Mouse (Mus musculus): ENCODE results near the gene Ttn. TPM values are rescaled to one million over a fixed set of nuclear protein-coding genes. Genes with fewer than 3 reads are reported as not detected.

The Ttn gene
- total and polyA plus RNA-seq, 3 experiments: 0.22 TPM; not detected in 2

DNA sequence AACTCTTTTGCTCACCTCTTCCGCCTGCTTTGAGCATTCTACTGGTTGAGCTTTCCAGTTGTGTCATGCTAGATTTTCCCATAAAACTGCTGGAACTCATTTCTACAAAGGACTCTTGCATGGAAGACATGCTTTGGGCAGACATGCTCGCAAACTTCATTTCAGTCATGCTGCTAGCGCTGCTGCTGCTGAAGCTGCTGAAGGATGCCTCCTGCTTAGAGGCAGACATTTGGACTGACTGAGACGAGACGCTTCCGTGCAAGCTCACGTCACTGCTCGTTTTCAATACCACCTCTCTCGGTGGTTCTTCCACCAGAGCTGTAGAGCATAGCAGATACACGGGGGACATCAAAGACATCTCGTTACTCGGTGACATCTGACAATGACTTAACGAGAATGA lies 276.7 kb downstream of the Ttn start:
- Histone ChIP-seq H3K4me3 (ENCODE audit: low read depth, low read length) (no peak overlapping the region), H3K4me1 (ENCODE audit: insufficient read depth, low read depth, low read length) (no peaks in the 10 kb centered on the region), H3K36me3 (replicated peaks) (peaks cover 51% of the 10 kb centered on the region), H3K9me3 (replicated peaks) (peaks cover 19% of the 10 kb centered on the region), H3K27me3 (ENCODE audit: insufficient read depth, low read length) (no peaks in the 10 kb centered on the region)
- TF ChIP-seq CTCF (IDR thresholded peaks at IDR 0.05; ENCODE audit: low read depth, low read length) (no peak), GATA2 (IDR thresholded peaks at IDR 0.05; ENCODE audit: borderline replicate concordance, low read depth, low read length) (no peak), POLR2AphosphoS5 (IDR thresholded peaks at IDR 0.05; ENCODE audit: insufficient replicate concordance, low read depth, low read length) (no peak), TAL1 (conservative IDR thresholded peaks at IDR 0.05; ENCODE audit: low read depth, low read length) (no peak), GATA1 (IDR thresholded peaks at IDR 0.05; ENCODE audit: borderline replicate concordance, low read length) (no peak)
- DNase-seq (ENCODE audit: low spot score) (no peak), ATAC-seq (ENCODE audit: extremely low read depth, insufficient number of reproducible peaks, low FRiP score, poor library complexity, severe bottlenecking) (no peak)

GRCm38 (mm10) chr2:76702751-76703150 lies 279.6 kb downstream of the Ttn start:
- H3K4me1 ChIP-seq (ENCODE audit: insufficient read depth, low read depth, low read length): no peaks in the 10 kb centered on the region
- H3K36me3 ChIP-seq (replicated peaks): peaks cover 65% of the 10 kb centered on the region
- H3K9me3 ChIP-seq (replicated peaks): no peaks in the 10 kb centered on the region
- ATAC-seq (ENCODE audit: extremely low read depth, insufficient number of reproducible peaks, low FRiP score, poor library complexity, severe bottlenecking) (no peak), DNase-seq (ENCODE audit: low spot score) (no peak)
- H3K27me3 ChIP-seq (ENCODE audit: insufficient read depth, low read length): no peaks in the 10 kb centered on the region
- no peak overlapping the region for H3K4me3 ChIP-seq (ENCODE audit: low read depth, low read length)
- no peak for TF ChIP-seq GATA2 (IDR thresholded peaks at IDR 0.05; ENCODE audit: borderline replicate concordance, low read depth, low read length)
- no peak for TF ChIP-seq TAL1 (conservative IDR thresholded peaks at IDR 0.05; ENCODE audit: low read depth, low read length)
- TF ChIP-seq GATA1 (IDR thresholded peaks at IDR 0.05; ENCODE audit: borderline replicate concordance, low read length): no peak
- TF ChIP-seq POLR2AphosphoS5 (IDR thresholded peaks at IDR 0.05; ENCODE audit: insufficient replicate concordance, low read depth, low read length): no peak
- TF ChIP-seq CTCF (IDR thresholded peaks at IDR 0.05; ENCODE audit: low read depth, low read length): no peak

- no peaks in the 10 kb centered on the region for H3K9me3 ChIP-seq (replicated peaks)
- ATAC-seq (ENCODE audit: extremely low read depth, insufficient number of reproducible peaks, low FRiP score, poor library complexity, severe bottlenecking): no peak
- no peak overlapping the region for H3K4me3 ChIP-seq (ENCODE audit: low read depth, low read length)
- H3K27me3 ChIP-seq (ENCODE audit: insufficient read depth, low read length): no peaks in the 10 kb centered on the region
- peaks cover 70% of the 10 kb centered on the region for H3K36me3 ChIP-seq (replicated peaks)
- no peak for DNase-seq (ENCODE audit: low spot score)
- no peak for TF ChIP-seq TAL1 (conservative IDR thresholded peaks at IDR 0.05; ENCODE audit: low read depth, low read length)
- no peak for TF ChIP-seq GATA1 (IDR thresholded peaks at IDR 0.05; ENCODE audit: borderline replicate concordance, low read length)
- no peak; the same call in 1 of the 2 replicates for TF ChIP-seq POLR2AphosphoS5 (IDR thresholded peaks at IDR 0.05; ENCODE audit: insufficient replicate concordance, low read depth, low read length)
- TF ChIP-seq CTCF (IDR thresholded peaks at IDR 0.05; ENCODE audit: low read depth, low read length): no peak
- TF ChIP-seq GATA2 (IDR thresholded peaks at IDR 0.05; ENCODE audit: borderline replicate concordance, low read depth, low read length): no peak
- H3K4me1 ChIP-seq (ENCODE audit: insufficient read depth, low read depth, low read length): no peaks in the 10 kb centered on the region
Observed at GRCm38 (mm10) chr2:76702188-76702587, 280.2 kb downstream of the Ttn start.

GRCm38 (mm10) chr2:76695290-76695689 lies 287.1 kb downstream of the Ttn start:
- Histone ChIP-seq H3K9me3 (replicated peaks) (no peaks in the 10 kb centered on the region), H3K4me3 (ENCODE audit: low read depth, low read length) (no peak overlapping the region), H3K4me1 (ENCODE audit: insufficient read depth, low read depth, low read length) (no peaks in the 10 kb centered on the region), H3K27me3 (ENCODE audit: insufficient read depth, low read length) (no peaks in the 10 kb centered on the region), H3K36me3 (replicated peaks) (peaks cover 89% of the 10 kb centered on the region)
- ATAC-seq (ENCODE audit: extremely low read depth, insufficient number of reproducible peaks, low FRiP score, poor library complexity, severe bottlenecking) (no peak), DNase-seq (ENCODE audit: low spot score) (no peak)
- TF ChIP-seq POLR2AphosphoS5 (IDR thresholded peaks at IDR 0.05; ENCODE audit: insufficient replicate concordance, low read depth, low read length): no peak
- TF ChIP-seq GATA2 (IDR thresholded peaks at IDR 0.05; ENCODE audit: borderline replicate concordance, low read depth, low read length): no peak
- TF ChIP-seq GATA1 (IDR thresholded peaks at IDR 0.05; ENCODE audit: borderline replicate concordance, low read length): no peak
- no peak for TF ChIP-seq TAL1 (conservative IDR thresholded peaks at IDR 0.05; ENCODE audit: low read depth, low read length)
- TF ChIP-seq CTCF (IDR thresholded peaks at IDR 0.05; ENCODE audit: low read depth, low read length): no peak

- TF ChIP-seq CTCF (IDR thresholded peaks at IDR 0.05; ENCODE audit: low read depth, low read length) (no peak), POLR2AphosphoS5 (IDR thresholded peaks at IDR 0.05; ENCODE audit: insufficient replicate concordance, low read depth, low read length) (no peak), TAL1 (conservative IDR thresholded peaks at IDR 0.05; ENCODE audit: low read depth, low read length) (no peak), GATA2 (IDR thresholded peaks at IDR 0.05; ENCODE audit: borderline replicate concordance, low read depth, low read length) (no peak), GATA1 (IDR thresholded peaks at IDR 0.05; ENCODE audit: borderline replicate concordance, low read length) (no peak)
Observed at GRCm38 (mm10) chr2:76693765-76694164, 288.6 kb downstream of the Ttn start.

GRCm38 (mm10) chr2:76690436-76691204 lies 291.7 kb downstream of the Ttn start:
- Histone ChIP-seq H3K36me3 (replicated peaks) (peaks cover 96% of the 10 kb centered on the region), H3K9me3 (replicated peaks) (no peaks in the 10 kb centered on the region), H3K4me3 (ENCODE audit: low read depth, low read length) (no peak overlapping the region), H3K27me3 (ENCODE audit: insufficient read depth, low read length) (no peaks in the 10 kb centered on the region), H3K4me1 (ENCODE audit: insufficient read depth, low read depth, low read length) (no peaks in the 10 kb centered on the region)
- ATAC-seq (ENCODE audit: extremely low read depth, insufficient number of reproducible peaks, low FRiP score, poor library complexity, severe bottlenecking): no peak
- DNase-seq (ENCODE audit: low spot score): no peak
- no peak for TF ChIP-seq POLR2AphosphoS5 (IDR thresholded peaks at IDR 0.05; ENCODE audit: insufficient replicate concordance, low read depth, low read length)
- no peak for TF ChIP-seq TAL1 (conservative IDR thresholded peaks at IDR 0.05; ENCODE audit: low read depth, low read length)
- TF ChIP-seq GATA2 (IDR thresholded peaks at IDR 0.05; ENCODE audit: borderline replicate concordance, low read depth, low read length): no peak
- TF ChIP-seq GATA1 (IDR thresholded peaks at IDR 0.05; ENCODE audit: borderline replicate concordance, low read length): no peak
- no peak for TF ChIP-seq CTCF (IDR thresholded peaks at IDR 0.05; ENCODE audit: low read depth, low read length)

More at GRCm38 (mm10) chr2:76693765-76694164, 288.6 kb downstream of the Ttn start:
- no peaks in the 10 kb centered on the region for H3K4me1 ChIP-seq (ENCODE audit: insufficient read depth, low read depth, low read length)
- no peak overlapping the region for H3K4me3 ChIP-seq (ENCODE audit: low read depth, low read length)
- H3K9me3 ChIP-seq (replicated peaks): no peaks in the 10 kb centered on the region
- ATAC-seq (ENCODE audit: extremely low read depth, insufficient number of reproducible peaks, low FRiP score, poor library complexity, severe bottlenecking) (no peak), DNase-seq (ENCODE audit: low spot score) (no peak)
- no peaks in the 10 kb centered on the region for H3K27me3 ChIP-seq (ENCODE audit: insufficient read depth, low read length)
- peaks cover 85% of the 10 kb centered on the region for H3K36me3 ChIP-seq (replicated peaks)
